Mouse (Mus musculus) testis, adult 2 months (tissue): ENCODE results near the gene Uqcc1. TPM values are rescaled to one million over a fixed set of nuclear protein-coding genes. Genes with fewer than 3 reads are reported as not detected.

Experiments used
- H3K27ac ChIP-seq: fragments of 200-500 bp; 2 replicates; pipeline ENCODE4 v1.5.1; 2012; ENCODE audit warnings: low read depth, low read length; ENCODE audit not compliant: control insufficient read depth, insufficient read depth
- H3K27me3 ChIP-seq: fragments of 200-500 bp; 2 replicates; pipeline ENCODE4 v1.6.1; 2012; ENCODE audit warnings: mild to moderate bottlenecking, low read length, moderate library complexity; ENCODE audit not compliant: control insufficient read depth, insufficient read depth
- H3K36me3 ChIP-seq: fragments of 200-500 bp; 2 replicates; pipeline ENCODE4 v1.6.1; 2012; ENCODE audit warnings: mild to moderate bottlenecking, low read length; ENCODE audit not compliant: control insufficient read depth, insufficient read depth
- H3K4me1 ChIP-seq: fragments of 200-500 bp; 2 replicates; pipeline ENCODE4 v1.6.1; 2012; ENCODE audit warnings: low read length; ENCODE audit not compliant: control insufficient read depth, insufficient read depth
- H3K4me3 ChIP-seq: fragments of 200-500 bp; 2 replicates; pipeline ENCODE4 v1.5.1; 2012; ENCODE audit warnings: low read depth, mild to moderate bottlenecking, low read length, moderate library complexity, mixed read lengths; ENCODE audit not compliant: control insufficient read depth
- CTCF ChIP-seq: fragments of 200-500 bp; IDR thresholded peaks from 2 replicates; pipeline ENCODE4 v1.5.1; 2012; ENCODE audit warnings: low read depth, mild to moderate bottlenecking, inconsistent platforms, low read length, moderate library complexity; ENCODE audit not compliant: control insufficient read depth, insufficient read depth, insufficient replicate concordance
- POLR2A ChIP-seq: fragments of 200-500 bp; IDR thresholded peaks from 2 replicates; pipeline ENCODE4 v1.6.1; 2012; ENCODE audit warnings: low read depth, mild to moderate bottlenecking, inconsistent platforms, low read length, moderate library complexity; ENCODE audit not compliant: control insufficient read depth
- polyA plus RNA-seq: library from polyadenylated mRNA; depleted of rRNA; stranded (reverse); fragments of >200 nt; gene quantifications from 2 replicates; pipeline ENCODE4 v1.2.3, GENCODE M21; 2012

The Uqcc1 gene
- polyA plus RNA-seq, 1 experiment, result 48.6 TPM

DNA sequence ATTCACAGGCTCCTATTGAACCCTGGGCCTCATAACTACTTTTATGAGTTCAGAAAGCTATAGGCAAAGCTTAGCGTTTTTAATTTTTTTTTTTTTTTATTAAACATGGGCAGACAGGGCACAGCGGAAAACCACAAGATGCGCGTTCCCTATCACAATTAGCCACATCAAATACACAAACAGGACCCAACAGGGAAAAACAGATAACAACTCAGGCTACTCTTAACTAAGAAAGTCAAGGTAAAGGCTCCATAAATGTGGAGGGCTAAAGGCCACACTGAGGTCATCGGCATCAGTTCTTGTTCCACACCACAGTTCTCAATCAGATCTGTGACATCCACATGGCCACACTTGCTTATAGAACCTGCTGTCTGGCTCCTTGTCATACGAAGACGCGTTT is 61.8 kb downstream of the Uqcc1 start:
- Histone ChIP-seq H3K27ac (no peak overlapping the region), H3K36me3 (no peaks in the 10 kb centered on the region; the same call in 1 of the 2 replicates), H3K4me1 (no peaks in the 10 kb centered on the region), H3K4me3 (no peak overlapping the region), H3K27me3 (no peaks in the 10 kb centered on the region)
- TF ChIP-seq CTCF (no peak), POLR2A (no peak)

DNA sequence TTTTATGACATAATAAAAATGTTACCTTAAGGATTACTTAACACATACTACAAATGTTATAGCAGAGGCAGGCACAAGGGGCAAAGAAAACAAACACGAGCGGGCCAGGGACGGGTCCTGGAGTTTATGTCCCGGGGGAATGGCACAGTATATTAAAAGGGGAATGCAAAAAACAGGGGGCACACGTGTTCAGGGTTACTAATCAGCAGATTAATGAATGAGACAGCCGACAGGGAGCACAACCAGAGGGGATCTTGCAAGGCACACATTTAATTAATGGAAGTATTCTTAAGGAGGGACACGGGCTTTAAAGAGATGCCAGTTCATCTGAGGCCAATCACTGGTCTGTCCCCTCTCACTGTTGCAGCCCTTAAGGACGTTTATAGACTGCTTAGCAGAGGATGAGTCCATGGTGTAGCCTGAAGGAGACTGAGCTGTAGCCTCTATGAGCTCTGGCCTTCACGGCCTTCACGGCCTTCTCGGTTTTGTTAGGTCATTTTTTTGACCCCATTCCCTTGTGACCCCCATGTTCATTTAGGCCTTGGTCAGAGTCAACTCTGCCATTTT is 66.7 kb downstream of the Uqcc1 start:
- H3K36me3 ChIP-seq, result no peaks in the 10 kb centered on the region
- H3K4me1 ChIP-seq, result no peaks in the 10 kb centered on the region
- H3K4me3 ChIP-seq, result no peak overlapping the region
- H3K27me3 ChIP-seq, result no peaks in the 10 kb centered on the region
- H3K27ac ChIP-seq, result no peak overlapping the region
- TF ChIP-seq POLR2A (no peak), CTCF (no peak)

DNA sequence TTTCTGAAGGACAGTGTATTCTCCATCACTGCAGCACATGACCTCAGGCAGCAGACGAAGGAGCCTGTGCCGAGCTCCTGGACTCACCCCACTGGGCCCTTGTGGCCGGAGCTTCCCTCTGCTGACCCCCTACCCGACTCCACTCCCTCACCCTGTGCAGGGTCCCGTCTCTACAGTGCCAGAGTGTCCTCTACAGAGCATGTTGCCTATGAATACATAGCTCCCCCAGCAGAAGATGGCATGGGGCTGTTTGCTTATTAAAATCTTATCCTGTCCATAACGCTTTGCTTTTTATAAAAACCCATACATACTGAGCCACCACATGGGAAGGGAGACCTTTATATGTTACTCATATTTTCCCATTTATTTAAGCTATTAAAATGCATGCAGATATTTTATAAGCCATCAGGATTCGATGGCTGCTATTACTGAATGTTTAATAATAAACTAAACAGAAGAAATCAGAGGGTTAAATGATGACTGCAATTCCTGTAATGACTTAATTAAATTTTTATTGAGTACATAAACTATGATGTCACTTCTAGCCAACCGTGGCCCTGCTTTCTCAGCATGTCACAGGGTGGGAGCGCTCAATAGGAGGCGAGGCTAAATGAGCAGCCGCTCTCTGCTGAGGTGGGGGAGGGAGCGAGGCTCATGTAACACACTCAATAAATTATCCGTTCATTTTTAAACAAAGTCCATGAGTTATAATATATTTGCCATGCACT is 67.4 kb downstream of the Uqcc1 start:
- H3K4me3 ChIP-seq, result no peak overlapping the region
- no peak for TF ChIP-seq POLR2A
- TF ChIP-seq CTCF, result no peak
- H3K27me3 ChIP-seq, result no peaks in the 10 kb centered on the region
- no peaks in the 10 kb centered on the region for H3K36me3 ChIP-seq
- H3K27ac ChIP-seq, result no peak overlapping the region
- H3K4me1 ChIP-seq, result no peaks in the 10 kb centered on the region

DNA sequence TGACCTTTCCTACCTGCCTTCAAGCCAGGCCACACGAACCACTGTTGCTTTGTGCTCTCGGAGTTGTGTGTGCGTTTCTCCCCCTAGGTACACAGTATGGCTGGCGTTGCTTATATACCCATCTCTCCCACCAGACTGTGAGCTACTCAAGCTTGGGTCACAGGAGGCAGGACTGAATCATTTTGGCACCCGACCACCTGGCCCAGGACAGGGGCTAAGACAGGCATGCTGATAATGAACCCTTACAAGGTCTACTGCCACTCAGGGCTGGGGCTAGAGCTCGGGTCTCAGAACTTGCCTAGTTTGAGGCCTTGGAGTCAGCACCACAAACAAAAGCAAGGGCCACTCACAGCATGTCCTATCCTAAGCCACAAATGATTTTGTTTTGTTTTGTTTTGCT is 68.5 kb downstream of the Uqcc1 start:
- no peaks in the 10 kb centered on the region for H3K27me3 ChIP-seq
- H3K4me3 ChIP-seq, result no peak overlapping the region
- no peak overlapping the region for H3K27ac ChIP-seq
- H3K4me1 ChIP-seq, result no peaks in the 10 kb centered on the region
- no peak for TF ChIP-seq POLR2A
- no peak for TF ChIP-seq CTCF
- no peaks in the 10 kb centered on the region for H3K36me3 ChIP-seq

DNA sequence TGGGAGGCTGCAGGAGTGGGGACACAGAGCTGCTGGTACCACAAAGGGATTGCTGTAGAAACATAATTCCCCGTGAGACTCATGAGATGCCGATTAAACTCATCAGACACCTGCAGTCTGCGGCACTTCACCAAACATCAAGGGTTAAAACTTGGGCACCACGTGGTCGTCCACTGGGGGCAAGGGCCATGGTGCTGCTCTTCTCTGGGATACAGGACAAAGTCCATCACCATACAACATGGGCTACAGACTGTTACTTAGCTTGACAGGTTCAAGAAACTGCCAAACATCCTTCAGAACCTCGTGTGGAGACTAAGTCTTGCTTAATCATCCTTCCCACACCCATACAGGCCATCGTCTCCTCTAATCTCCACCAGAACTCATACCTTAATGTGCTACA is 70.0 kb downstream of the Uqcc1 start:
- H3K4me1 ChIP-seq, result no peaks in the 10 kb centered on the region
- H3K27ac ChIP-seq, result no peak overlapping the region
- TF ChIP-seq POLR2A (no peak), CTCF (no peak)
- no peaks in the 10 kb centered on the region for H3K36me3 ChIP-seq
- no peak overlapping the region for H3K4me3 ChIP-seq
- H3K27me3 ChIP-seq, result no peaks in the 10 kb centered on the region

DNA sequence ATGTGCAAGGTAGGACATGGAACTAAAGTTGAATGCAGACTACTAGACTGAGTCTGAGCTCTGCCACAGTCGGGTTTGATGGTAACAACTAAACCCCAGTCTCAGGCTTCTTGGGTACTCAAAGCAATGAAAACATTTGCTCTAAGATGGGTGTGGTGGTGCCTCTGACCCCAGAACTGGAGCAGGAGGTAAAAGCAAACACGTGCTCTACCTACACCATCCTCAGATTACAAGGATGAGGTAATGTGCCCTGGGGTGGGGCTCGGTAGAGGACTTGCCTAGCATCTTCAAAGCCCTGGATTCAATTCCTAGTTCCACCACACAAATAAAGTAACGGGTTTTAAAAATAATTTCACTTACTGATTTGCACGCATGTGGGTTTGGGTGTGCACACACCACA is 77.6 kb downstream of the Uqcc1 start:
- Histone ChIP-seq H3K4me3 (no peak overlapping the region), H3K36me3 (no peaks in the 10 kb centered on the region), H3K4me1 (no peaks in the 10 kb centered on the region), H3K27ac (no peak overlapping the region), H3K27me3 (no peaks in the 10 kb centered on the region)
- TF ChIP-seq CTCF, result no peak
- no peak for TF ChIP-seq POLR2A

DNA sequence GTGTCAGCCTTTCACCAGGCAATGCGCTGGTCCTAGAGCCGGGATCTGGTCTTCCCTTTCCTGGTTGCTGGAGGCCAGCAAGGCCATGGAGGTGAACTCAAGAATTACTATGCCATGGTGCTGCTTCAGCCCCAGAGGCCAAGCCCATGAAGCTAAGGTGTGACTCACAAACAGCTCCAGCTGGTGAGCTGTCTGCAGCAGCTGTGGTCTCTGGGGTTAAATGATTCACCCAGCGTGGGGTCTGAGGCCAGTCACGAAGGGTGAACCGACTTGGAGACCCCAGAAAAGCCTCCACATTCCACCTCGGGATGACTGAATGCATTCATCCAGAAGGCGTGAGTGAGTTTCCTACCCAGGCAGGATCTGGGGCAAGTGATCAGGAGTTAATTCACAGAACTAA is 80.0 kb downstream of the Uqcc1 start:
- Histone ChIP-seq H3K36me3 (no peaks in the 10 kb centered on the region; the same call in 1 of the 2 replicates), H3K4me3 (no peak overlapping the region), H3K27ac (no peak overlapping the region), H3K27me3 (no peaks in the 10 kb centered on the region), H3K4me1 (no peaks in the 10 kb centered on the region)
- no peak for TF ChIP-seq POLR2A
- TF ChIP-seq CTCF, result no peak

DNA sequence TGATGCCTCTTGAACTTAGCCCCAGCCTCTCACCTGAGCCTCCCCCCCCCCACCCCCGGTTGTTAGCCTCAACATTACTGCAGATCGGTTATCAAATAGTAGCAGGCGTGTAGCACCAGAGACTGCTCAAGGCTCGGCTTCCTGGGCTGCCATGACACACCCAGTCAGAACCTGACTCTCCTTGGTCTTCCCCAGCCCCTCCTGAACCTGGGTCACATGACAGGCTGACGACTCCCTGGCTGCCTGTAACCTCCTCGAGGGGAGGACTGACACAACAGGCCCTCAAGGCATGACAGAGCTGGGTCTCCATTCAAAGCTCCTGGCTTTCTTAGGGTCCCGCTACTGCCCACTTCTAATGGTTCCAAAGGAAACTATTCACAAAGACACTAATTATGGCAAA is 80.6 kb downstream of the Uqcc1 start:
- no peaks in the 10 kb centered on the region; the same call in 1 of the 2 replicates for H3K36me3 ChIP-seq
- H3K27me3 ChIP-seq, result no peaks in the 10 kb centered on the region
- H3K4me3 ChIP-seq, result no peak overlapping the region
- TF ChIP-seq POLR2A (no peak), CTCF (no peak)
- no peak overlapping the region for H3K27ac ChIP-seq
- H3K4me1 ChIP-seq, result no peaks in the 10 kb centered on the region
